In the genomic region with DNA sequence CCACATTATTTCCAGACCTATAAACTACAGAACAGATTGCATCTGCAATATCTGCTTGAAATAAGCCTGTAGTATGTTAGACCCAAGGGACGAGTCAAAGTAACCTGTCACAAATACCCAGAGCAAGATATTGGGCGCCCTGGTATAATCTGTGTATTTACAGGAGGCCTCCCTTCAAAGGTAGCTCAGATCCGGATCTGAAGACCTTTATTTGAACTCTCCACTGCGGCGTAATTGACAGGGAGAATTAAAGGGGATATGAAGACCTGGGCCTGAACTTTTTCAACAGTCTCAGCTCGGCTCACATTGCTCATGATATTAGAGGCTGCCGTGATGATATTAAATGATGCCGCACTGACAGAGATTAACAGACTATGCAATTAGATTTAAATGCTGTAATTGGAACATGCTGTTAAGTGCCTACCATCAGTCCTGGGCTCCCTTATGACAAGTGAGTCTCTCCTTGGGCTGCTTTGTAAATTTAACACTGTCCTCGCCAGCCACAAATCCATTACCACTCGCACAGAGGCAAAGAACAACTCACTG, we compare ENCODE assay signal across 13 mouse cellular contexts.
A peak's percentile ranks its signal among the peaks of the same experiment; 100 is the strongest.
DNase-seq lines count a peak whose midpoint lies in the region; ATAC-seq and TF ChIP-seq lines count a peak whose summit lies in the region.
"Had no signal": no experiment of that assay in that cellular context is flagged by ENCODE, and none has a peak within 500 bp of the region (broad histone marks: within the 10 kb centered on the region; RNA-seq: fewer than 3 reads in every experiment).

No protein-coding gene starts in this region.

- no peak overlapping the region for H3K4me2 ChIP-seq in forebrain, embryonic 11.5 days (ENCODE audit: low read depth, low read length, severe bottlenecking)
- H3K4me2 ChIP-seq in forebrain, embryonic 16.5 days (ENCODE audit: low read length): no peak overlapping the region
- no peak overlapping the region for H3K4me2 ChIP-seq in limb, embryonic 14.5 days (replicated peaks; ENCODE audit: low read depth, low read length, severe bottlenecking)

- ATAC-seq in forebrain, embryonic 11.5 days (replicated peaks; ENCODE audit: low FRiP score): no peak
- ATAC-seq in forebrain, embryonic 16.5 days: peak; percentile 81
- peak; percentile 88 for ATAC-seq in limb, embryonic 14.5 days (ENCODE audit: low FRiP score, low read depth)

- H3K36me3 ChIP-seq in forebrain, embryonic 10.5 days (replicated peaks): no peaks in the 10 kb centered on the region
- H3K36me3 ChIP-seq in forebrain, embryonic 11.5 days (ENCODE audit: control insufficient read depth, insufficient read depth, low read length): no peaks in the 10 kb centered on the region
- H3K36me3 ChIP-seq in forebrain, embryonic 16.5 days (ENCODE audit: control insufficient read depth, insufficient read depth): no peaks in the 10 kb centered on the region
- H3K36me3 ChIP-seq in limb, embryonic 14.5 days (ENCODE audit: control insufficient read depth, insufficient read depth, low read length): no peaks in the 10 kb centered on the region
- H3K36me3 ChIP-seq: heart, embryonic 10.5 days had no signal

- H3K4me1 ChIP-seq in forebrain, embryonic 10.5 days: peaks cover 26% of the 10 kb centered on the region
- 0 out of 2 replicates have a peak, but pooled peaks cover 3% of the 10 kb centered on the region for H3K4me1 ChIP-seq in forebrain, embryonic 11.5 days (replicated peaks; ENCODE audit: control insufficient read depth, insufficient read depth, low read length)
- no peaks in the 10 kb centered on the region for H3K4me1 ChIP-seq in forebrain, embryonic 16.5 days (replicated peaks; ENCODE audit: control insufficient read depth, insufficient read depth, low read length)
- peaks cover 33% of the 10 kb centered on the region for H3K4me1 ChIP-seq in limb, embryonic 14.5 days (ENCODE audit: control insufficient read depth, insufficient read depth, low read length)

- peak overlapping the region; percentile 26; the same call in 1 of the 2 replicates for H3K27ac ChIP-seq in forebrain, embryonic 10.5 days
- H3K27ac ChIP-seq in forebrain, embryonic 11.5 days (ENCODE audit: low read depth, low read length): no peak overlapping the region
- H3K27ac ChIP-seq in forebrain, embryonic 16.5 days (ENCODE audit: low read length): no peak overlapping the region
- H3K27ac ChIP-seq in limb, embryonic 14.5 days (replicated peaks; ENCODE audit: low read depth, low read length): no peak overlapping the region; the same call in 1 of the 2 replicates
- H3K27ac ChIP-seq: gastrocnemius, adult 2 months; heart, embryonic 10.5 days; macrophage had no signal

- TF ChIP-seq POLR2A in limb, embryonic 14.5 days (IDR thresholded peaks at IDR 0.05; ENCODE audit: borderline replicate concordance, extremely low read depth, insufficient read depth, insufficient read length): no peak

- H3K4me3 ChIP-seq in forebrain, embryonic 10.5 days: no peak overlapping the region
- H3K4me3 ChIP-seq in forebrain, embryonic 11.5 days (ENCODE audit: low read depth, low read length): no peak overlapping the region
- no peak overlapping the region for H3K4me3 ChIP-seq in forebrain, embryonic 16.5 days (replicated peaks; ENCODE audit: low read length)
- H3K4me3 ChIP-seq in limb, embryonic 14.5 days (replicated peaks; ENCODE audit: low read length): no peak overlapping the region
- H3K4me3 ChIP-seq: gastrocnemius, adult 2 months; heart, embryonic 10.5 days had no signal

- H3K27me3 ChIP-seq in forebrain, embryonic 10.5 days (ENCODE audit: poor library complexity, severe bottlenecking): no peaks in the 10 kb centered on the region
- H3K27me3 ChIP-seq in forebrain, embryonic 11.5 days (ENCODE audit: control insufficient read depth, insufficient read depth, low read length): no peaks in the 10 kb centered on the region
- no peaks in the 10 kb centered on the region for H3K27me3 ChIP-seq in forebrain, embryonic 16.5 days (replicated peaks; ENCODE audit: control insufficient read depth, insufficient read depth, low read length)
- H3K27me3 ChIP-seq in limb, embryonic 14.5 days (ENCODE audit: control insufficient read depth, insufficient read depth, low read length): no peaks in the 10 kb centered on the region

- H3K9me3 ChIP-seq in forebrain, embryonic 10.5 days: no peaks in the 10 kb centered on the region
- H3K9me3 ChIP-seq in forebrain, embryonic 11.5 days (ENCODE audit: control insufficient read depth, low read length): no peaks in the 10 kb centered on the region
- no peaks in the 10 kb centered on the region for H3K9me3 ChIP-seq in forebrain, embryonic 16.5 days (ENCODE audit: control insufficient read depth, low read length)
- H3K9me3 ChIP-seq in limb, embryonic 14.5 days (ENCODE audit: control insufficient read depth, low read length): no peaks in the 10 kb centered on the region
- H3K9me3 ChIP-seq: heart, embryonic 10.5 days had no signal

- DNase-seq in forebrain, embryonic 10.5 days (ENCODE audit: extremely low spot score, low spot score): no peak
- DNase-seq in forebrain, embryonic 11.5 days (ENCODE audit: low spot score): no peak
- DNase-seq in embryo, embryonic 10.5 days (ENCODE audit: low spot score): peak; percentile 63
- DNase-seq in limb, embryonic 14.5 days (ENCODE audit: low spot score): peak; percentile 69
- no peak for DNase-seq in thymus, postnatal 4 days
- no peak for DNase-seq in spleen, postnatal 4 days (ENCODE audit: low spot score in 2 of 2)
- no peak for DNase-seq in layer of hippocampus, postnatal 36 days
- DNase-seq: adrenal gland, postnatal 36 days; cerebellum, adult 18-20 months; gastrocnemius, adult 2 months had no signal

- 72% methylated on average over 10 of the region's 10 CpGs for WGBS in forebrain, embryonic 10.5 days
- WGBS in forebrain, embryonic 11.5 days: 65% methylated on average over 10 of the region's 10 CpGs
- 63% methylated on average over 10 of the region's 10 CpGs for WGBS in forebrain, embryonic 16.5 days
- 13% methylated on average over 10 of the region's 10 CpGs for WGBS in limb, embryonic 14.5 days

- no peak overlapping the region for H3K9ac ChIP-seq in forebrain, embryonic 11.5 days (ENCODE audit: low read length)
- no peak overlapping the region for H3K9ac ChIP-seq in forebrain, embryonic 16.5 days (replicated peaks; ENCODE audit: low read depth, low read length)
- H3K9ac ChIP-seq in limb, embryonic 14.5 days (ENCODE audit: low read depth, low read length, severe bottlenecking): no peak overlapping the region

Comparison
In these comparisons a context has a peak if more than half of its experiments do, and no peak if none do; other contexts are left out.
1. DNase-seq: peak in embryo, embryonic 10.5 days (single experiment) and limb, embryonic 14.5 days (single experiment); none in forebrain, embryonic 10.5 days (single experiment), forebrain, embryonic 11.5 days (single experiment), thymus, postnatal 4 days (single experiment), spleen, postnatal 4 days (0 of 2) and layer of hippocampus, postnatal 36 days (0 of 2).